14 mouse cellular contexts compared by ENCODE assay signal in genomic region chr6:119224451-119225195, GRCm38 (mm10). TPM values are rescaled to one million over a fixed set of nuclear protein-coding genes. Genes with fewer than 3 reads are reported as not detected.
A peak's percentile ranks its signal among the peaks of the same experiment; 100 is the strongest.
DNase-seq lines count a peak whose midpoint lies in the region; ATAC-seq lines count a peak whose summit lies in the region.
"Had no signal": no experiment of that assay in that cellular context is flagged by ENCODE, and none has a peak within 500 bp of the region (broad histone marks: within the 10 kb centered on the region; RNA-seq: fewer than 3 reads in every experiment).

No protein-coding gene starts in this region.

- DNase-seq in cerebellum, adult 9-11 months, result peak; percentile 25
- no peak for DNase-seq in cerebellum, adult 8-10 months
- no peak for DNase-seq in limb, embryonic 10.5 days (ENCODE audit: low spot score)
- no peak for DNase-seq in kidney, adult 9 months
- no peak for DNase-seq in ovary, postnatal 14 days (ENCODE audit: low spot score)
- DNase-seq: gastrocnemius, postnatal 14 days; thymus, adult 18-20 months had no signal

- H3K4me3 ChIP-seq in limb, embryonic 13.5 days, result no peak overlapping the region
- H3K4me3 ChIP-seq in limb, embryonic 10.5 days, result no peak overlapping the region
- H3K4me3 ChIP-seq in forebrain, embryonic 13.5 days, result no peak overlapping the region
- H3K4me3 ChIP-seq in midbrain, embryonic 15.5 days, result no peak overlapping the region
- H3K4me3 ChIP-seq: embryonic facial prominence, embryonic 15.5 days; kidney, embryonic 15.5 days had no signal

- H3K9ac ChIP-seq in limb, embryonic 13.5 days, result no peak overlapping the region
- peak overlapping the region; percentile 21; the same call in 1 of the 2 replicates for H3K9ac ChIP-seq in forebrain, embryonic 13.5 days
- no peak overlapping the region for H3K9ac ChIP-seq in midbrain, embryonic 15.5 days
- H3K9ac ChIP-seq: embryonic facial prominence, embryonic 15.5 days; kidney, embryonic 15.5 days; liver, embryonic 14.5 days had no signal

- no peaks in the 10 kb centered on the region for H3K27me3 ChIP-seq in limb, embryonic 13.5 days
- H3K27me3 ChIP-seq in limb, embryonic 10.5 days (ENCODE audit: low read depth, poor library complexity, severe bottlenecking), result no peaks in the 10 kb centered on the region
- no peaks in the 10 kb centered on the region for H3K27me3 ChIP-seq in forebrain, embryonic 13.5 days
- H3K27me3 ChIP-seq in midbrain, embryonic 15.5 days (replicated peaks), result no peaks in the 10 kb centered on the region
- H3K27me3 ChIP-seq: embryonic facial prominence, embryonic 15.5 days; kidney, embryonic 15.5 days had no signal

- H3K9me3 ChIP-seq in limb, embryonic 13.5 days, result no peaks in the 10 kb centered on the region
- H3K9me3 ChIP-seq in limb, embryonic 10.5 days (replicated peaks), result no peaks in the 10 kb centered on the region
- H3K9me3 ChIP-seq in forebrain, embryonic 13.5 days (replicated peaks), result no peaks in the 10 kb centered on the region
- no peaks in the 10 kb centered on the region for H3K9me3 ChIP-seq in midbrain, embryonic 15.5 days
- H3K9me3 ChIP-seq: embryonic facial prominence, embryonic 15.5 days; kidney, embryonic 15.5 days had no signal

- ATAC-seq in limb, embryonic 13.5 days (ENCODE audit: low FRiP score, low read depth), result no peak
- ATAC-seq in forebrain, embryonic 13.5 days, result peak; percentile 61
- ATAC-seq in midbrain, embryonic 15.5 days (replicated peaks), result peak; percentile 57; the same call in 1 of the 2 replicates

- H3K36me3 ChIP-seq in limb, embryonic 13.5 days, result peaks cover 14% of the 10 kb centered on the region; the same call in 1 of the 2 replicates
- peaks cover 7% of the 10 kb centered on the region; the same call in 1 of the 2 replicates for H3K36me3 ChIP-seq in limb, embryonic 10.5 days
- peaks cover 25% of the 10 kb centered on the region for H3K36me3 ChIP-seq in forebrain, embryonic 13.5 days (ENCODE audit: poor library complexity, severe bottlenecking)
- no peaks in the 10 kb centered on the region for H3K36me3 ChIP-seq in midbrain, embryonic 15.5 days (replicated peaks)

- H3K27ac ChIP-seq in limb, embryonic 13.5 days, result no peak overlapping the region; the same call in 1 of the 2 replicates
- H3K27ac ChIP-seq in limb, embryonic 10.5 days, result no peak overlapping the region
- H3K27ac ChIP-seq in forebrain, embryonic 13.5 days, result peak overlapping the region; percentile 63
- H3K27ac ChIP-seq in midbrain, embryonic 15.5 days, result peak overlapping the region; percentile 5; the same call in 1 of the 2 replicates
- H3K27ac ChIP-seq: embryonic facial prominence, embryonic 15.5 days; kidney, embryonic 15.5 days; liver, embryonic 14.5 days had no signal

- WGBS in limb, embryonic 13.5 days, result 60% methylated on average over 13 of the region's 13 CpGs
- WGBS in limb, embryonic 10.5 days, result 88% methylated on average over 13 of the region's 13 CpGs
- WGBS in forebrain, embryonic 13.5 days, result 42% methylated on average over 13 of the region's 13 CpGs
- 49% methylated on average over 13 of the region's 13 CpGs for WGBS in midbrain, embryonic 15.5 days

- H3K4me2 ChIP-seq in limb, embryonic 13.5 days (replicated peaks), result 0 out of 2 replicates have a peak overlapping the region, but pooled peaks have one; percentile 1
- H3K4me2 ChIP-seq in forebrain, embryonic 13.5 days, result peak overlapping the region; percentile 25; the same call in 1 of the 2 replicates
- H3K4me2 ChIP-seq in midbrain, embryonic 15.5 days, result no peak overlapping the region
- H3K4me2 ChIP-seq: embryonic facial prominence, embryonic 15.5 days; kidney, embryonic 15.5 days had no signal

- H3K4me1 ChIP-seq in limb, embryonic 13.5 days, result peaks cover 22% of the 10 kb centered on the region
- H3K4me1 ChIP-seq in limb, embryonic 10.5 days, result no peaks in the 10 kb centered on the region; the same call in 1 of the 2 replicates
- peaks cover 22% of the 10 kb centered on the region for H3K4me1 ChIP-seq in forebrain, embryonic 13.5 days
- H3K4me1 ChIP-seq in midbrain, embryonic 15.5 days, result peaks cover 13% of the 10 kb centered on the region; the same call in 1 of the 2 replicates
- H3K4me1 ChIP-seq: embryonic facial prominence, embryonic 15.5 days; kidney, embryonic 15.5 days had no signal

RNA-seq across cellular contexts. Expression of gene Cacna2d4, which starts 11.7 kb away (rescaled TPM):
- polyA plus RNA-seq in limb, embryonic 13.5 days (2015; fragmentation: Nextera tagmentation; extraction: Ambion mirVana), result not detected in 2 replicates
- polyA plus RNA-seq in limb, embryonic 10.5 days (2016; fragmentation: Nextera tagmentation; extraction: Ambion mirVana), result not detected in 2 replicates
- 0.12 and 0.33 TPM in 2 replicates for polyA plus RNA-seq in forebrain, embryonic 13.5 days (2015; fragmentation: Nextera tagmentation; extraction: Ambion mirVana)
- polyA plus RNA-seq in midbrain, embryonic 15.5 days (2015; fragmentation: Nextera tagmentation; extraction: Ambion mirVana), result 0.54 and 1.1 TPM in 2 replicates
- polyA plus RNA-seq: heart, postnatal 0 days had no signal

RNA-seq across cellular contexts. Expression of gene Cacna1c, which starts 28.4 kb away (rescaled TPM):
- 9.8 and 9.9 TPM in 2 replicates for polyA plus RNA-seq in limb, embryonic 13.5 days (2015; fragmentation: Nextera tagmentation; extraction: Ambion mirVana)
- 5.7 and 10.2 TPM in 2 replicates for polyA plus RNA-seq in limb, embryonic 10.5 days (2016; fragmentation: Nextera tagmentation; extraction: Ambion mirVana)
- polyA plus RNA-seq in forebrain, embryonic 13.5 days (2015; fragmentation: Nextera tagmentation; extraction: Ambion mirVana), result 3.6 and 4.2 TPM in 2 replicates
- 7.3 and 7.9 TPM in 2 replicates for polyA plus RNA-seq in midbrain, embryonic 15.5 days (2015; fragmentation: Nextera tagmentation; extraction: Ambion mirVana)

RNA-seq across cellular contexts. Expression of gene Dcp1b, which starts 49.6 kb away (rescaled TPM):
- polyA plus RNA-seq in limb, embryonic 13.5 days (2015; fragmentation: Nextera tagmentation; extraction: Ambion mirVana), result 7.7 and 8.8 TPM in 2 replicates
- polyA plus RNA-seq in limb, embryonic 10.5 days (2016; fragmentation: Nextera tagmentation; extraction: Ambion mirVana), result 5.7 and 8.9 TPM in 2 replicates
- 12.7 and 13.1 TPM in 2 replicates for polyA plus RNA-seq in forebrain, embryonic 13.5 days (2015; fragmentation: Nextera tagmentation; extraction: Ambion mirVana)
- polyA plus RNA-seq in midbrain, embryonic 15.5 days (2015; fragmentation: Nextera tagmentation; extraction: Ambion mirVana), result 13.8 and 14.2 TPM in 2 replicates

Comparison
In these comparisons a context has a peak if more than half of its experiments do, and no peak if none do; other contexts are left out.
1. H3K27ac ChIP-seq: peak in forebrain, embryonic 13.5 days (single experiment) and midbrain, embryonic 15.5 days (single experiment); none in limb, embryonic 13.5 days (single experiment) and limb, embryonic 10.5 days (single experiment).